Mouse (Mus musculus): ENCODE measurements around the gene Prkd3.

Gene Prkd3

DNA sequence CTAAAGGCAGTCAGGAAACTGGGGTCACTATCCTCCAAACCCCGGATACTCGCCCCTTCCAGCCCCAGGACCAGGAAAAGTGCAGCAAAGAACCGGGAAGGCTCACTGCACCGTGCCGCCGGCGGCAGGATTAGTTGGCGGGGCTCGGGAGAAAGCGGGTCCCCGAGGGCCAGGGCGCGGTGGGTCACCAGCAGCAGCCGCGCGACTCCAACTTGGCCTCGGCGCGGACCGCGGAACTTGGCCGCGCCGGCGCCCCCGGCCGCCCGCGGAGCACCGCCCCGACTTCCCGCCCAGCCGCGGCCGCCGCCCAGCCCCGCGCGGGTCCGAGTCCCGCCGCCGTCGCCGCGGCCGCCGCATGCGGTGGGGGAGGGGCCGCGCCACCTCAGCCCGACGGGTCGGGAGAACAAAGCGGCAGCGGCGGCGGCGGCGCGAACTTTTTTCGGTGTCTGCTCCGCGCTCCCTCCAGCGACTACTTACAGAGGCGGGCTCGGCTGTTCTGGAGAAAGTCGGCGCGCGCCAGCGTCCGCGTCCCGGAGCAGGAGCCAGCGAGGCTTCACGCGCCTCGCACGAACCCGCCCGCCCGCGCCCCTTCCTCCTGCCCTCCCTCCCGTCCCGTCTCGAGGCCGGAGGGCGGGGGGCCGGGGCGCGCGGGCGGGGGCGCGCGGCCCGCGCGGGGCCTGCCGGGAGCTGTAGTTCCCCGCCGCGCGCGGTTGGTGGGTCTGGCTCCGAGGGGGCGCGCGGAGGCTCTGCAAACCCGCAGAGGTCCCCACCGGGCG is at the start of gene Prkd3:
Prkd3 (minus strand) TSS at position 609 of the 776 bp plus-strand sequence.
- peak; percentile 97 for DNase-seq

GRCm38 (mm10) chr17:79069766-79070480 is 49.3 kb upstream of the Prkd3 start:
- peak; percentile 61 for DNase-seq

DNA sequence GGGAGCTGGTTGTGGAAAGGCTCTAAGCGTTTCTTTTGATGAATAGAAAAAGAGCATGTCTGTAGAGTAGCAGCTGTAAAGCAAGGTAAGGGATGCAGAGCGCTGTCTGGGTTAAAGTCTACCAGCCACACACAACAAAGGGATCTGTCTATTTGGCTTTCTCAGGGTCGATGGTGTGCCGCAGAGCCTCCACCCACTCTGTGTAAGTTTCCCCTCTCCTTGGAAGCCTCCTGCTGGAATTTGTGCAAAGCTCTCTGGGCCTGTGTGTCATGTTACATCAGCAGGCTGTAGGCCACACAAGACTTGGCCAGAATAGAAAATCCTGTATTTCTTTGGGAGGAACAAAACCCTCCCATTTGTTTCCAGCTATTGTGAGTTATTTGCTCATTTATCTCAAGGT is 48.4 kb upstream of the Prkd3 start:
- DNase-seq = peak; percentile 91

DNA sequence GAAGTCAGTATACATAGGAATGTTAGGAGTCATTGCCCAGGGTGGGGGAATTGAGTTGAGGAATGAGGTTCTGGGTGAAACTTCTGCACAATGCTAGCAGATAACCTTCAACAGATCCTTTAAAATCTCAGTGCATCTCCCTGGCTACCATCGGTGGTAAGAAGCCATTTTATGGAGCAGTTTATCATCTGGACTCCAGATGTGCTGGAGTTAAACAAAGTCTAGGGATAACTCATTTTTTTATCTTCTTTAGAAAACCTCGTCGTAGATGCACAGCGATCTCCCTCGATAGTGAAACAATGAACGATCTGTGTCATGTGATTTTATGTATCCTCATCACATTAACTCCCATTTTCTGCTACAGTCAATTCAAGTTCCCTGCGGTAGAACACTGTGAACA is 48.0 kb upstream of the Prkd3 start:
- no peak for DNase-seq

GRCm38 (mm10) chr17:79064250-79064649 is 43.6 kb upstream of the Prkd3 start:
- peak; percentile 10 for DNase-seq

GRCm38 (mm10) chr17:79060221-79060620 is 39.6 kb upstream of the Prkd3 start:
- DNase-seq = no peak

- no peak for DNase-seq
Observed at GRCm38 (mm10) chr17:79058271-79058670, 37.7 kb upstream of the Prkd3 start.

DNA sequence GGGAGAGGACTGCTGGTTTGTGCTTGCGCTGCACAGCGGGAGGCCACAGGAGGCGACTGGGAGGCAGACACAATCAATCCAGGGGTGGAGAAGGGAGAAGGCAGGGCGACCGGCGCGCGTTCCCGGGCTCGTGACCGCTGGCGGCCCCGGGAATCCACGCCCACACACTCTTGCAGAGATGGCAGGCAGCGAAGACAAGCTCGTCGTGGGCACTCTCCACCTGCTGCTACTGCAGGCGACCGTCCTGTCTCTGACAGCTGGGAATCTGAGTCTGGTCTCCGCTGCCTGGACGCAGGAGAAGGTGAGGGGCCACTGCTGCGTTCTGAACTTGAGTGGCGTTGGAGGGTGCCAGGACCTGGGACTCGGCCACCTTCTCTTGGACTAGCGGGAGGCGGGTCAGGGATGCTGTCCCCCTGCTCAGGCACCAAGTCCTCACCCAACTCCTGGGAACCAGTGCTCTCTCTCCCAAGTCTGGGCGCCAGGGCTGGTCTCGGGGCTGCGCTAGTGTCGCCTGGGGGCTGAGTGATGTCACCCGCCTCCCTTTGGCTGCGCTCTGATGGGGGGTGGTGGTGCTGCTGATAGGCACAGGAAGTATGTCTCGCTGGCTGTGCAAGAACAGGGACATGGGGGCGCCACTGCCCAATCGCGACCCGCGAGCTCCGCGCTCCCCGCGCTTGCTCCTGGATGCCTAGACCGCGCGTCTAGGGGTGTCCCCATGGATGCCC is 31.6 kb upstream of the Prkd3 start:
- peak; percentile 96 for DNase-seq

DNA sequence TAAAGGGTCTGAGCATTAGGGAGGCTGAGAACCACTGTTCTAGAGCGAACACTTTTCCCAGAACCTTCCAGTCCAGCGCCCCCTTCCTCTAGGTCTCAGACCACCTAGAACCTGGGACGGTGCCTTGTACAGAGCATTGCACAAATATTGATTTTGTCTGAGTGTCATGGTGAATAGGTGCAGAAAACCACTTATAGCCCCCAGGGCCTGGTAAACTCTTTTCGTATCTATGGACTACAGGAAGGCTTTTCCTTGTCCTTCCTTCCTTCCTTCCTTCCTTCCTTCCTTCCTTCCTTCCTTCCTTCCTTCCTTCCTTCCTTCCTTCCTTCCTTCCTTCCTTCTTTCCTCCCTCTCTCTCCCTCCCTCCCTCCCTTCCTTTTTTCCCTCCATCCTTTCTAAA is 31.0 kb upstream of the Prkd3 start, which contains the start of gene Qpct:
Qpct (plus strand) TSS at position 301 of the 400 bp plus-strand sequence.
- DNase-seq = no peak

GRCm38 (mm10) chr17:79043705-79044104 is 23.1 kb upstream of the Prkd3 start:
- no peak for DNase-seq

GRCm38 (mm10) chr17:79039660-79040059 is 19.0 kb upstream of the Prkd3 start:
- no peak for DNase-seq

DNA sequence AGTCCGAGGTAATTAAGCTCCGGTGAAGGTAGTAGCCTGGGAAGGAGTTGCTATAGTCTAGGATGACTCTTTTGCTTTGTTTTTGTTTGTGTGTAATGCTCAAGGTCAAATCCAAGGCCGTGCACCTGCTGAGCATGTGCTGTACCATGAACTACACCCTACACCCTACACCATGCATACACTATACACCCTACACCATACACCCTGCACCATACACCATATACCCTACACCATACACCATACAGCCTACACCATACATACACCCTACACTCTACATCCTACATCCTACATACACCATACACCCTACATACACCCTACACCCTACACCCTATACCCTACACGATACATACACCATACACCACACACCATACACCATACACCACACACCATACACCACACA is 12.2 kb upstream of the Prkd3 start:
- DNase-seq = no peak

GRCm38 (mm10) chr17:79031569-79031968 is 11.0 kb upstream of the Prkd3 start:
- DNase-seq = no peak

GRCm38 (mm10) chr17:79029226-79029625 is 8.6 kb upstream of the Prkd3 start:
- no peak for DNase-seq

DNA sequence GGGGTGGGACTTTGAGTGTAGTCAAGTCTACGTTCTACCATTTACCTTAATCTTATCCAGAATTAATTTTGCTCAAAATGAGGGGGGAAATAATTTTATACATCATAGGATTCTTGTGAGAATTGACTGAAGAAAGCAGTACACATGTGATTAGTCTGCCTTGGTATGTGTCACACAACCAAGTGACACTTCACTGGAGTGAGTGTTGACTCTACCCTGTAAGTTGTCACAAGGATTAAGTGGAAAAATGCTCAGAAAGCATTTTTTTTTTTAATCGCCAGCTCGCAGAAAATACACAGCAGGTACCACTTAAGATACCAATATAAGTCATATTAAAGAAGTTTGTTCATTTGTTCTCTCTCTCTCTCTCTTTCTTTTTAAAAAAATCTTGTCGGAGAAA is 3.9 kb upstream of the Prkd3 start:
- no peak for DNase-seq

DNA sequence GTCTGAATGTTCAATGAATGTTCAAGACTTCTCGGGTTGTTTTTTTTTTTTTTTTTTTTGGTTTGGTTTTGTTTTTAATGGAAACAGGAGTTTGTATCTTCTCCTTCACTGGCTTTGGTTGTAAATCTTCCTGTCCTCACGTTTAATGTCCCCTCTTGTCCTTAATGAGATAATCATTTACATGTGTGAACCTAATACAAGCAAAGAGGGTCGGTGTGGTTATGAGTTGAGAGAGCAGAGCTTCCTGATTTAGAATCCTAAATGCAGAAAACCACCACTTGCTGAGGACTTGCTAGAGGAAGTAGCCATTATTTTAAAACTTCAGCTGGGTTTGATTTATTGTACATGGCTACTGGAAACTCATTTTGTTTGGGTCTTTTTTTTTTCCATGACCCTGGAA is 2.1 kb upstream of the Prkd3 start:
- no peak for DNase-seq

DNA sequence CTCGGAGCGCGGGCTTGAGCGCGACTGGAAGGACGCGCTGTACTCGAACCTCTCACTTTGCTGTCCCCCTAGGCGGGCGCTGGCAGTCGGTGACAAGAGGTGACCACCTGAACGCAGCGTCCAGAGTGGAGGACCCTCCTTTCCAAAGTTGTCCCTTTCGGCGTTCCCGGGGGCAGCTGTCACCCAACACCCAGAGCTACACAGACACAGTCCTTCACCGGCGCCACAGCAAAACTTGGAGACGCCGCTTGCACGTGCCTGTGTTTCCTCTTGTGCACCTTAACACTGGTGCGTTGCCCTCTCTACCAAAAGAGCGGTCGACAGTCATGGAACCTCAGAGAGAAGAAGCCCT is 344 bp upstream of the Prkd3 start:
- no peak for DNase-seq

GRCm38 (mm10) chr17:79019726-79020207 is 849 bp downstream of the Prkd3 start:
- no peak for DNase-seq

GRCm38 (mm10) chr17:79018422-79018821 is 2.2 kb downstream of the Prkd3 start:
- DNase-seq = no peak

GRCm38 (mm10) chr17:79015831-79016230 is 4.8 kb downstream of the Prkd3 start:
- no peak for DNase-seq

- peak; percentile 66 for DNase-seq
Observed at GRCm38 (mm10) chr17:79014911-79015685, 5.5 kb downstream of the Prkd3 start.

GRCm38 (mm10) chr17:79013625-79014024 is 7.0 kb downstream of the Prkd3 start:
- DNase-seq = no peak

Data from heart, adult 11 months (tissue).